Mouse (Mus musculus): ENCODE measurements at regions not wholly inside any gene's neighbourhood (a gene's known extent, or its start where the extent isn't known, plus 50 kb on each side); places are given as distances from the start of the nearest gene placed in this dataset.

DNA sequence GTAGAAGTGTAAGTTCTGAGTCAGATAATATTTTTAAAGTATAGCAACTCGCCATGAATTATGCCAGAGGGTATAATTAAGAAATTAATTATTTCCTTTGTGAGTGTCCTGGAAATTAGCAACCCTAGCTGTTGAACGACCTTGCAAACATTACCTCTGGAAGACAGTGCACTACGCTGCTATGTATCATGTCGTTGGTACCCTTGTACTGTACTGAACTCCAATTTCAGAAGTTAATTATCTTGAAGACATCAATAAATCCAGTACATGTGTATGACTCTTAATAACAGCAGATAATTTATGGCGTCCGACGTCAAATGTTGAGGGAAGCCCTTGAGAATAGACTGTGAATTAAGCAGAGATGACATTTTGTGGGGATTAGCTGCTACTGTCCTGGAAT is 56.4 kb upstream of the Usp25 start:
- TF ChIP-seq CTCF (IDR thresholded peaks at IDR 0.05; ENCODE audit: borderline replicate concordance, insufficient read depth, low read depth, low read length) = no peak
- no peak for TF ChIP-seq POLR2A (IDR thresholded peaks at IDR 0.05; ENCODE audit: borderline replicate concordance, insufficient read depth, low read length)

Measured in cerebellum, adult 2 months (tissue).